18 mouse cellular contexts compared by ENCODE assay signal in the genomic region with DNA sequence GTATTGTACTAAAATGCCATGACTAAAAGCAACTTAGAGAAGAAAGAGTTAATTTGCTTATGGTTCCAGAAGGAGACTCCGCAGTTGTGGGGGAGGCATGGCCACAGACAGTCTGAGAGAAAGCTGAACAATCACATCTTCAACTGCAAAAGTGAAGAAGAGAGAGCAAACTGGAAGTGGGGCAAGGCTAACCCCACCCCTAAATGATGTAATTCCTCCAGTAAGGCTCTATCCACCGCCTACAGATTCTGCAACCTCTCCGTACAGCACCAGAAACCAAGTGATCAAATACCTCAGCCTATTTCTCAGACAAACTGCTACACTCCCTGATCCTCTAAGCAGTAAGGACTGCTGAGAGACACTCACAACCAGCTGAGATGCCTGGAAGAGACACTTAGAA. TPM values are rescaled to one million over a fixed set of nuclear protein-coding genes. Genes with fewer than 3 reads are reported as not detected.
A peak's percentile ranks its signal among the peaks of the same experiment; 100 is the strongest.
DNase-seq lines count a peak whose midpoint lies in the region; ATAC-seq and TF ChIP-seq lines count a peak whose summit lies in the region.
"Had no signal": no experiment of that assay in that cellular context is flagged by ENCODE, and none has a peak within 500 bp of the region (broad histone marks: within the 10 kb centered on the region; RNA-seq: fewer than 3 reads in every experiment).

No protein-coding gene starts in this region.

- DNase-seq in adrenal gland, adult (ENCODE audit: inconsistent age in 2 of 2, low spot score in 1 of 2) = peak; percentile 30 to 82
- DNase-seq in adrenal gland, postnatal 14 days = no peak
- DNase-seq in kidney, postnatal 0 days (ENCODE audit: low spot score) = peak; percentile 19
- DNase-seq in kidney, adult 8-10 months = no peak
- DNase-seq in ovary, postnatal 14 days (ENCODE audit: low spot score) = no peak
- DNase-seq in thymus, postnatal 4 days = no peak
- DNase-seq: cerebellum, adult 9-10 months; embryo, embryonic 11 days; layer of hippocampus, postnatal 36 days; left cerebral cortex, postnatal 4 days; retina, postnatal 1 day had no signal

- H3K27ac ChIP-seq in kidney, postnatal 0 days = no peak overlapping the region
- H3K27ac ChIP-seq in ES-Bruce4 (ENCODE audit: insufficient read depth, low read length) = peak overlapping the region; percentile 38; the same call in 1 of the 2 replicates
- H3K27ac ChIP-seq: embryonic facial prominence, embryonic 15.5 days had no signal

- 0 out of 2 replicates have a peak, but pooled peaks cover 3% of the 10 kb centered on the region for H3K4me1 ChIP-seq in kidney, postnatal 0 days (replicated peaks; ENCODE audit: insufficient read depth, low read length)
- H3K4me1 ChIP-seq in ES-Bruce4 (ENCODE audit: control insufficient read depth, insufficient read depth, low read length) = peaks cover 6% of the 10 kb centered on the region

- TF ChIP-seq CTCF in kidney, postnatal 0 days (IDR thresholded peaks at IDR 0.05; ENCODE audit: low read depth) = no peak
- TF ChIP-seq CTCF in ES-Bruce4 (IDR thresholded peaks at IDR 0.05; ENCODE audit: low read depth, low read length) = no peak

- no peaks in the 10 kb centered on the region for H3K27me3 ChIP-seq in kidney, postnatal 0 days (ENCODE audit: insufficient read depth, low read length)
- H3K27me3 ChIP-seq in ES-Bruce4 (ENCODE audit: control insufficient read depth, insufficient read depth, low read length, poor library complexity, severe bottlenecking) = no peaks in the 10 kb centered on the region
- H3K27me3 ChIP-seq: embryonic facial prominence, embryonic 15.5 days; heart, embryonic 15.5 days; Patski had no signal

- no peak overlapping the region for H3K9ac ChIP-seq in kidney, postnatal 0 days (ENCODE audit: low read depth, low read length)
- H3K9ac ChIP-seq in ES-Bruce4 (ENCODE audit: low read depth, poor library complexity, severe bottlenecking) = no peak overlapping the region
- H3K9ac ChIP-seq: embryonic facial prominence, embryonic 15.5 days; heart, embryonic 15.5 days had no signal

- no peak for TF ChIP-seq POLR2A in ES-Bruce4 (IDR thresholded peaks at IDR 0.05; ENCODE audit: insufficient read depth, low read length)

- no peak overlapping the region for H3K4me3 ChIP-seq in kidney, postnatal 0 days (replicated peaks; ENCODE audit: low read depth, low read length)
- no peak overlapping the region for H3K4me3 ChIP-seq in ES-Bruce4 (ENCODE audit: low read depth, low read length)
- H3K4me3 ChIP-seq: embryonic facial prominence, embryonic 15.5 days; heart, embryonic 15.5 days had no signal

- ATAC-seq in kidney, postnatal 0 days (replicated peaks; ENCODE audit: low FRiP score, low read depth) = no peak
- ATAC-seq in inflammation-experienced regulatory T-cells, adult 6 months = peak; percentile 57
- ATAC-seq: activated CD4-positive, CD25-positive, alpha-beta regulatory T cell, adult 4 months had no signal

- H3K4me2 ChIP-seq in kidney, postnatal 0 days (ENCODE audit: low read length) = no peak overlapping the region
- H3K4me2 ChIP-seq: embryonic facial prominence, embryonic 15.5 days; heart, embryonic 15.5 days; midbrain, embryonic 11.5 days had no signal

- no peaks in the 10 kb centered on the region for H3K9me3 ChIP-seq in kidney, postnatal 0 days (replicated peaks; ENCODE audit: low read length)
- no peaks in the 10 kb centered on the region for H3K9me3 ChIP-seq in ES-Bruce4 (replicated peaks; ENCODE audit: control insufficient read depth, insufficient read depth, low read length, poor library complexity, severe bottlenecking)
- H3K9me3 ChIP-seq: embryonic facial prominence, embryonic 15.5 days; heart, embryonic 15.5 days had no signal

- 42% methylated on average over 3 of the region's 3 CpGs for WGBS in kidney, postnatal 0 days

- no peak for TF ChIP-seq EP300 in ES-Bruce4 (IDR thresholded peaks at IDR 0.05; ENCODE audit: insufficient read depth, low read depth, low read length)

- H3K36me3 ChIP-seq in kidney, postnatal 0 days (ENCODE audit: insufficient read depth, low read length) = no peaks in the 10 kb centered on the region
- H3K36me3 ChIP-seq in ES-Bruce4 (ENCODE audit: control insufficient read depth, insufficient read depth, low read length, poor library complexity, severe bottlenecking) = no peaks in the 10 kb centered on the region
- H3K36me3 ChIP-seq: embryonic facial prominence, embryonic 15.5 days; heart, embryonic 15.5 days had no signal

RNA-seq across cellular contexts. Expression of gene Vps13d, which starts 6.6 kb away (rescaled TPM):
- 47.6 and 52.2 TPM in 2 replicates for total RNA-seq in adrenal gland, postnatal 14 days (2021)
- 14.7 and 15.2 TPM in 2 replicates for polyA plus RNA-seq in kidney, postnatal 0 days (2015; fragmentation: Nextera tagmentation; extraction: Ambion mirVana)
- polyA plus RNA-seq in ES-Bruce4 (2011; ENCODE audit: insufficient read depth, insufficient read length, low read depth, missing spikeins) = 15.6 and 16.1 TPM in 2 replicates
- polyA plus RNA-seq in inflammation-experienced regulatory T-cells, adult 6 months (2017; shearing (Covaris generic)) = 10 to 100 TPM; 10.6 to 27.5 (median 19.6) TPM

RNA-seq across cellular contexts. Expression of gene Tnfrsf1b, which starts 45.2 kb away (rescaled TPM):
- 6.3 and 9.0 TPM in 2 replicates for total RNA-seq in adrenal gland, postnatal 14 days (2021)
- polyA plus RNA-seq in kidney, postnatal 0 days (2015; fragmentation: Nextera tagmentation; extraction: Ambion mirVana) = 2.5 TPM in 2 replicates
- polyA plus RNA-seq in ES-Bruce4 (2011; ENCODE audit: insufficient read depth, insufficient read length, low read depth, missing spikeins) = 3.9 and 4.7 TPM in 2 replicates
- polyA plus RNA-seq in inflammation-experienced regulatory T-cells, adult 6 months (2017; shearing (Covaris generic)) = 100 to 1,000 TPM in 1 of 3 experiments, 10 to 100 TPM in 2; 83.9 to 124 (median 98.2) TPM

Comparison
In these comparisons a context has a peak if more than half of its experiments do, and no peak if none do; other contexts are left out.
1. DNase-seq: peak in adrenal gland, adult (2 of 2) and kidney, postnatal 0 days (single experiment); none in adrenal gland, postnatal 14 days (single experiment), kidney, adult 8-10 months (0 of 2), ovary, postnatal 14 days (single experiment) and thymus, postnatal 4 days (single experiment).
2. RNA of gene Tnfrsf1b, which starts 45.2 kb away (polyA plus RNA-seq): 83.9 to 124 TPM in inflammation-experienced regulatory T-cells, adult 6 months; 3.9 to 4.7 TPM in ES-Bruce4 and 2.5 TPM in kidney, postnatal 0 days; every median in the first group is over 10 times any median in the second.